Mouse (Mus musculus): ENCODE data around the gene Serhl.

The Serhl gene

GRCm38 (mm10) chr15:83129530-83130231 is 40.4 kb downstream of the Serhl start:
- DNase-seq, result no peak

- DNase-seq, result no peak
Observed at GRCm38 (mm10) chr15:83134671-83135070, 45.4 kb downstream of the Serhl start.

DNA sequence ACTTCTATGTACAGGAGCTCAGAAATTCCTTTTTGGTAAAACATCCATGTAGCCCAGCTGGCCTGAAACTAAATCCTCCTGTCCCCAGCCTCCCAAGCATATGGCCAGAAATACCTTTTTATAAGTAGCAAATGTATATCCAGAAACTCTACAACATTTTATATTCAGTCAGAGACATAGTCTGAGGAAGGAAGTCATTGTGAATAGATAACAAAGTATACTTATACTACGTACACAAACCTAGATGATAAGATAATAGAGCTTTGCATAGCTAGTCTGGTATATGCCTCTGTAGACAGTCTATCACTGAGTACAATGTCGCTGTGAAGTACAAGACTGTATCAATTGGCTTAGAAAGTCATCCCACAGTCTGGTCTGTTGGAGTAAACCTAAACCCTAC is 46.3 kb downstream of the Serhl start:
- no peak for DNase-seq

- DNase-seq, result no peak
Observed at GRCm38 (mm10) chr15:83142861-83143260, 53.6 kb downstream of the Serhl start.

DNA sequence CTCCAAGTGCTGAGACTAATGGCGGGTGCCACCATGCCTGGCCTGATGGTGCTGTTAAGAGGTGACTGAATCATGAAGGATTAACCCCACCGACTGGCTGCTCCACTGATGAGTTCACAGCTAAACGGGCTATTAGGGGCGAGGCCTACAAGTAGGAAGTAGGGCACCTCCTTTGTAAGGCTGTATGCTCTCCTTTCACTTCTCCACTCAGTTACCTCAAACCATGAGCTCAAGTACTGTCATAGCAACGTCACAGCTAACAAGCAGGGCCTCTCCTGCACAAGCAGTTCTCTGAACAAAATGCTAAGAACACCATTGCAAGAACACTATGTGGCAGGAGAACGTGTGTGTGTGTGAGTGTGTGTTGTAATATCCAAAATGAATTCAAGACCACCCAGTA is 56.2 kb downstream of the Serhl start:
- no peak for DNase-seq

- no peak for DNase-seq
Observed at GRCm38 (mm10) chr15:83148395-83148794, 59.1 kb downstream of the Serhl start.

- DNase-seq, result no peak
Observed at GRCm38 (mm10) chr15:83148801-83149195, 59.5 kb downstream of the Serhl start.

GRCm38 (mm10) chr15:83149196-83150072 is 60.1 kb downstream of the Serhl start, which contains the start of gene Poldip3:
Gene Poldip3, minus strand, starts transcription at chr15:83149384.
- DNase-seq, result peak; percentile 98

DNA sequence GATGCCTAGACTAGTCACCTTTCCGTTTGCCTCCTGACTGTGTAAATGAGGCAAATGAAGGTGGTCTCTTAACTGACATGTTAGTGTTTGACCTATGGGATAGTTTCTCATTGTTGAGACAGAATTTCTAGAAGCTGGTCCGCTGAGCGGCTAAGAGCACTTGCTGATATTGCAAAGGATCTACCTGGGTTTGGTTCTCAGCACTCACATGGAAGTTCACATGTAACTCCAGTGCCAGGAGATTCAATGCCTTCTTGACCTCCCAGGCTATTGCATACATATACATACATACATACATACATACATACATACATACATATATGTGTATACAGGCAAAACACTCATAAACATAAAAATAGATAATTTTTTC is 60.8 kb downstream of the Serhl start:
- DNase-seq, result no peak

DNA sequence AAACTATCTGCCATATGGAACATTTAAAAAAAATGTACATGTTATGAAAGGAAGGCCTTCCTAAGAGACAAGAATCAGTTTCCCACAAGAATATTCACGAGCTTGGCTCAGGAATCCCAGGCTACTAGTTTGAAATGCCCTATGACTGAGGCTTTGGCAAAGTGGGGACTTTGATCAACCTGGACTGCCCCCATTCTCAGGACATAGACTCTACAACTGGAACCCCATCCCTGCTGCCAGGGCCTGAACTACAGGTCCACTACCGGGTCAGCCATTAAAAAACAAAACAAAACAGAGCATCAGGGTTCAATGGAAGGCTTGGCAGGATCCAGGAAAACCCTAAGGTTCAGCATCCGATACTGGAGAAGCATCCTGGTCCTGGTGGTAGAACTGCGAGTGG is 61.4 kb downstream of the Serhl start:
- DNase-seq, result no peak

- no peak for DNase-seq
Observed at GRCm38 (mm10) chr15:83154309-83154708, 65.0 kb downstream of the Serhl start.

GRCm38 (mm10) chr15:83155672-83156419 is 66.5 kb downstream of the Serhl start:
- no peak for DNase-seq

GRCm38 (mm10) chr15:83156929-83157666 is 67.8 kb downstream of the Serhl start:
- peak; percentile 76 to 86 for DNase-seq

DNA sequence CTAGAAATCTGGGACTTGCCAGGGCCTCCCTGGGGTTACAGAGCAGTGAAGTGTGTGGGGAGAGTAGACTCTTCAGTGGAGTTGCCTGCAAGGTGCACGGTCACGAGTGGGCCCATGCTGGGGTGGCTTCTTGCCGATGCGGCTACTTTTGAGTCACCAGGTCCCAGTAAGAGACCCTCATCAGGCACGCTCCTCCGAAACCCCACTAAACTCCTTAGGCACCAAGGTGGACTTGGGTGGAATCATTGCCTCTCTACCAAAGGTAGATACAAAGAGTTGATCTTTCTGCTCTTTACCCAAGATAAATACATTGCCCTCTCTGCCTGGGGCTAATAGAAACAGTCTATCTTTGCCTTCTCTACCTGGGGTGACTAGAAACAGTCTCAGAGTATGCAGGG is 68.4 kb downstream of the Serhl start:
- DNase-seq, result no peak

GRCm38 (mm10) chr15:83158587-83159160 is 69.4 kb downstream of the Serhl start:
- DNase-seq, result no peak

DNA sequence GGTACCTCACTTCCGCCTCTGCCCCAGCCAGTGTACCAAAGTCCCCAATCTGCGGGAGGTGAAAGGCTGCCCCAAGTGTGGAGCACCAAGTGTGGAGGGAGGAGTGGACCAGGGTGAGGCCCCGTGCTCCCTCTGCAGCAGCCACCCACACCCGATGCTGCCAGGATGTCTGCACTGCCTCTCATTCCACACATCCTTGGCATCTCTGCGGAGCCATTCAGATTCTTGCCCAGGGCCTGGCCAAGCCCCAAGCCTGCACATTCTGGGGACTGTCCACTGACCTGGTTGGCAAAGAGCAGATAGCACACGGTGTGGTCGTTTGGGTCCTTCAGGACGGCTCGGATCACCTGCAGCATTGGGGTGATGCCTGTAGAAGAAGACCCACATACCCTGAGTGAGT is 70.5 kb downstream of the Serhl start:
- DNase-seq, result no peak

DNA sequence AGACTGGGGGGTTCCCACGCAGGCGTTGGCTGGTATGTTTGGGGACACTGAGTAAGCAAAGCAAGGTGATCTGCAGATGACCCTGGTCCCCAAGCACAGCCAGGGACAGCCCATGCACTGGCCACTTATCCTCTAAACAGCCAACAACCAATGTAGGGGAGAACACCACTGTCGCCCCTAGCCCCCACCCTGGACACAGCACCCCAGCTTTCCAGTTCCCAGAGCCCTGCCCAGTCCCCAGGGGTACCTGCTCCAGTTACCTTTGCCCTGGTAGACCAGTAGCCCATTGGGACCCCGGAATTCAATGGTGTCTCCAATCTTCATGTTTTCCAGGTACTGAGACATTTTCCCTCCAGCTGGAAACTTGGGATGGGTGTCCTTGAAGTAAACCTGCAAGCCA is 71.3 kb downstream of the Serhl start:
- no peak for DNase-seq

- DNase-seq, result no peak
Observed at GRCm38 (mm10) chr15:83161062-83161748, 71.9 kb downstream of the Serhl start.

GRCm38 (mm10) chr15:83162001-83162400 is 72.7 kb downstream of the Serhl start:
- no peak for DNase-seq

DNA sequence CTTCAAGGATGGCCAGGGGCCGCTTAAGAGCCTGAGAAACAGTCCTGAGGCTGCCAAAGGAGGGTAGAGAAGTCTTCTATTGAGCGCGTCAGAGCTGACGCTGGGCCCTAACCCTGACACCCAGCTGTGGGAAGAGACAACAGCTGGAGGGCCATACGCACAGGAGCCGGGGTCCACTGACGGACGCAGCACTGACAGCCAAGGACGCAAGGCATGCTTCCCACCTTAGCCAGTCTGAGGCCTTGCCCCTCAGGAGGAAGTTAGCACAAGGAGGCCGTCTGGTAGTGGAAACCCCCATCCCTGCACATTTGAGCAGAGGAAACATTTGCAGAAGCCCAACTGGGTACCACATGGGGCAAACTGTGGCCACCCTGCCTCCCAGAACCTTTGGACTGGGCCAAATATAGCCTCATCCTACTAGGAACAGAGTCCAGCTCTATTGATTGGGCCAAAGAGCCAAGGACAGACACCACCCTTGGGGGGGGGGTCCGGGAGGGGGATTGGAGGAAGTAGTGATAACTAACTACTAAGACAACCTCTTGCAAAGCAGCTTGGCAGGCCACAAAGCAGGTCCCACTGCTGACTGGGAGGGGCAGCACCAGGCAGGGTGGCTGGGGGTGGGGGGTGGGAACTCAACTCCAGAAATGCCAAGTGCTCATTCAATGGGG is 73.6 kb downstream of the Serhl start:
- DNase-seq, result no peak

DNA sequence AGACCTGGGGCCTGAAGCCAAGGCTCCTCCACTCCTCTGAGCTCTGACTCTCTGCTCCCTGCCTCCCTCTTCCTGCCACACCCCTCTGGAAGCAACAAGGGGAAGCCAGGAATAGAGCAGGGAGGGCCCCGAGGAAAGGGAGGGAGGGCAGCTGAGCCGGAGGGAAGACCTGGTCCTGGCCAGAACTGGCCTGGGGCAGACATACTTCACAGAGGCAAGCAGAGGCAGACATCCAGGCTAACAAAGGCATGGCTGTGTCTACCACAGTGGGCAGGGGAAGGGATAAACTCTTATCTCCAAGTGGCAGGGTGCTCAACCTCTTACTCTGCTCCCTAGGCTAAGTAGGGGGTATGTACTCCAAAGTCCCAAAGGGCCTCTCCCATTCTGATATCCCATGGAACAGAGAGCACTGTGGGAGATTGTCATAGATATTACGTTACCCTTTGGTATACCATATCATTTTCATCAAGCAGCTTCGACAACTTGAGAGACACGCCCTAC is 75.7 kb downstream of the Serhl start:
- peak; percentile 75 to 84 for DNase-seq
